Mouse (Mus musculus) natural killer cell, adult 2 months (primary cell): ENCODE data around the gene Ptprq.

Experiments
- DNase-seq, 2 experiments: peaks; one replicate each; pipeline ENCODE4 v3.0.0; 2022; ENCODE audit warnings: low spot score in 2 of 2

The Ptprq gene

GRCm38 (mm10) chr10:107488654-107489315 is 231.1 kb downstream of the Ptprq start:
- no peak for DNase-seq

- no peak for DNase-seq
Measured at GRCm38 (mm10) chr10:107486770-107487169, 233.1 kb downstream of the Ptprq start.

- no peak for DNase-seq
Measured at GRCm38 (mm10) chr10:107485870-107486269, 234.0 kb downstream of the Ptprq start, which contains the start of gene Myf5. Gene Myf5 (minus strand): TSS chr10:107486134.

GRCm38 (mm10) chr10:107484050-107484449 is 235.8 kb downstream of the Ptprq start:
- no peak for DNase-seq

GRCm38 (mm10) chr10:107473497-107473896 is 246.4 kb downstream of the Ptprq start:
- DNase-seq = no peak

GRCm38 (mm10) chr10:107471712-107472111 is 248.1 kb downstream of the Ptprq start:
- DNase-seq = no peak

GRCm38 (mm10) chr10:107467819-107468218 is 252.0 kb downstream of the Ptprq start:
- no peak for DNase-seq
